Comparison of ENCODE assay signal across 25 mouse cellular contexts in the genomic region with DNA sequence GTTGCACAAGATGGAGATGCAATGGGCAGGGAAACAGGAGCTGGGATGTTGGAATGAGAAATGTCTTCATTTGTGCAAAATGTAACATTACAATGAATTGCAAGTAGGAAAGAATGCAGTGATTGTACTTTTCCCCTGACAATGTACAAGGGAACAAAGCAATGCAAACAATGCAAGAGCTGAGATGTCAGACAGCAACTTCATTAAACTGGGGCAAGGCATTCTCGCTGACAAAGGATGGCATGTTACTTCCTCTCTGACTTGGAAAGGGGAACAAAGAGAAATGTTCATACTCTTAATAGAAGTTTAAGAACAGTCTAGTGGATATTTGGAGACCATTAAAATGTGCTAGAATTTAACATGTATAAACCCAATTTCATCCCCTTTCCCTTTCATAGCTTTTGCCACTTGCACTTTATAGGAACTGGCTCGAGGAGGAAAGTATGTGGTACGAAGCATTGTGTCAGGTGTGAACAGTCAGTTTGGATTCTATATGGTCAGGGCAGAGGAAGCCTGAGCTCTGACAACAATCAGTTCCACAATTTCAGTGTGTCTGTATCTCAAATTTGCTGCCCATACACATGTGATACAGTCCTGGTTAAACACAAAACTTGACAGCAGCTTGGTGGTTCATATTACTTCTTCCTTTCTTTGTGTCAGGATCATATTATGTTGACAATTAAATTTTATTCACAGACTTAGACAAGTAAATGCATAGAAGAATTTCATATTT.
A peak's percentile ranks its signal among the peaks of the same experiment; 100 is the strongest.
DNase-seq lines count a peak whose midpoint lies in the region; ATAC-seq and TF ChIP-seq lines count a peak whose summit lies in the region.
"Had no signal": no experiment of that assay in that cellular context is flagged by ENCODE, and none has a peak within 500 bp of the region (broad histone marks: within the 10 kb centered on the region; RNA-seq: fewer than 3 reads in every experiment).

No protein-coding gene starts in this region.

- no peak overlapping the region for H3K4me2 ChIP-seq in liver, postnatal 0 days (ENCODE audit: low read depth, low read length)
- H3K4me2 ChIP-seq in lung, postnatal 0 days (replicated peaks; ENCODE audit: low read depth, low read length), result no peak overlapping the region
- H3K4me2 ChIP-seq: forebrain, embryonic 15.5 days; heart, embryonic 12.5 days; hindbrain, embryonic 12.5 days; midbrain, embryonic 12.5 days; neural tube, embryonic 15.5 days had no signal

- no peaks in the 10 kb centered on the region for H3K9me3 ChIP-seq in liver, postnatal 0 days (ENCODE audit: low read length)
- no peaks in the 10 kb centered on the region for H3K9me3 ChIP-seq in lung, postnatal 0 days (ENCODE audit: low read length)
- H3K9me3 ChIP-seq: forebrain, embryonic 15.5 days; heart, embryonic 12.5 days; hindbrain, embryonic 12.5 days; limb, embryonic 10.5 days; midbrain, embryonic 12.5 days; neural tube, embryonic 15.5 days had no signal

- no peak for TF ChIP-seq CTCF in liver, postnatal 0 days (IDR thresholded peaks at IDR 0.05; ENCODE audit: low read depth)
- no peak for TF ChIP-seq CTCF in lung, postnatal 0 days (IDR thresholded peaks at IDR 0.05)

- H3K4me3 ChIP-seq in liver, postnatal 0 days (ENCODE audit: low read depth, low read length), result no peak overlapping the region
- H3K4me3 ChIP-seq in lung, postnatal 0 days (ENCODE audit: low read depth, low read length), result no peak overlapping the region
- H3K4me3 ChIP-seq: forebrain, embryonic 15.5 days; heart, embryonic 12.5 days; hindbrain, embryonic 12.5 days; limb, embryonic 10.5 days; midbrain, embryonic 12.5 days; neural tube, embryonic 15.5 days had no signal

- ATAC-seq in common myeloid progenitor, adult 5-6 weeks (replicated peaks; ENCODE audit: low read depth, poor library complexity, severe bottlenecking), result peak; percentile 74
- no peak for ATAC-seq in liver, postnatal 0 days
- no peak for ATAC-seq in lung, postnatal 0 days
- ATAC-seq: inflammation-experienced regulatory T-cells, adult 6 months had no signal

- H3K4me1 ChIP-seq in liver, postnatal 0 days (ENCODE audit: insufficient read depth), result no peaks in the 10 kb centered on the region
- H3K4me1 ChIP-seq in lung, postnatal 0 days (ENCODE audit: insufficient read depth, low read depth, low read length), result no peaks in the 10 kb centered on the region
- H3K4me1 ChIP-seq: heart, embryonic 12.5 days; hindbrain, embryonic 12.5 days; limb, embryonic 10.5 days; midbrain, embryonic 12.5 days; neural tube, embryonic 15.5 days had no signal

- no peak overlapping the region for H3K9ac ChIP-seq in liver, postnatal 0 days (replicated peaks)
- H3K9ac ChIP-seq in lung, postnatal 0 days (replicated peaks; ENCODE audit: low read depth), result no peak overlapping the region
- H3K9ac ChIP-seq: forebrain, embryonic 15.5 days; heart, embryonic 12.5 days; hindbrain, embryonic 12.5 days; midbrain, embryonic 12.5 days; neural tube, embryonic 15.5 days had no signal

- H3K27me3 ChIP-seq in liver, postnatal 0 days (ENCODE audit: insufficient read depth, low read length), result no peaks in the 10 kb centered on the region
- H3K27me3 ChIP-seq in lung, postnatal 0 days (replicated peaks; ENCODE audit: insufficient read depth, low read length), result no peaks in the 10 kb centered on the region
- H3K27me3 ChIP-seq: forebrain, embryonic 15.5 days; heart, embryonic 12.5 days; hindbrain, embryonic 12.5 days; midbrain, embryonic 12.5 days; neural tube, embryonic 15.5 days had no signal

- WGBS in liver, postnatal 0 days (ENCODE audit: insufficient replicate concordance), result 34% methylated on average over 3 of the region's 3 CpGs
- 57% methylated on average over 3 of the region's 3 CpGs for WGBS in lung, postnatal 0 days

- H3K27ac ChIP-seq in liver, postnatal 0 days (ENCODE audit: low read depth), result no peak overlapping the region
- H3K27ac ChIP-seq in lung, postnatal 0 days (ENCODE audit: low read length), result no peak overlapping the region
- H3K27ac ChIP-seq: forebrain, embryonic 15.5 days; hindbrain, embryonic 12.5 days; limb, embryonic 10.5 days; midbrain, embryonic 12.5 days; neural tube, embryonic 15.5 days had no signal

- TF ChIP-seq EP300 in liver, postnatal 0 days (IDR thresholded peaks at IDR 0.05; ENCODE audit: low read depth), result no peak
- TF ChIP-seq EP300 in lung, postnatal 0 days (IDR thresholded peaks at IDR 0.05), result no peak

- no peaks in the 10 kb centered on the region for H3K36me3 ChIP-seq in liver, postnatal 0 days (replicated peaks; ENCODE audit: insufficient read depth, low read length)
- no peaks in the 10 kb centered on the region for H3K36me3 ChIP-seq in lung, postnatal 0 days (ENCODE audit: insufficient read depth, low read length)
- H3K36me3 ChIP-seq: forebrain, embryonic 15.5 days; heart, embryonic 12.5 days; hindbrain, embryonic 12.5 days; limb, embryonic 10.5 days; midbrain, embryonic 12.5 days; neural tube, embryonic 15.5 days had no signal

- peak; percentile 11 for DNase-seq in A20 (ENCODE audit: low read depth, low spot score)
- DNase-seq in MEL-GATA-1-ER (ENCODE audit: extremely low read depth, low read depth), result peak; percentile 22
- peak; percentile 8 for DNase-seq in mesoderm, embryonic 11.5 days (ENCODE audit: low read depth, low spot score)
- no peak for DNase-seq in left cerebral cortex, adult 8-10 months (ENCODE audit: low spot score in 2 of 2)
- DNase-seq in liver, postnatal 0 days, result no peak
- no peak for DNase-seq in lung, postnatal 0 days (ENCODE audit: low spot score)
- DNase-seq: adrenal gland, postnatal 36 days; cerebellum, adult 11-12 months; cerebellum, postnatal 10 days; embryo, embryonic 11 days; gastrocnemius, postnatal 14 days; heart, postnatal 10 days; kidney, adult 18-20 months; layer of hippocampus, adult 9-11 months; liver; lung, adult 18-20 months; lung, postnatal 4 days had no signal

Comparison
In these comparisons a context has a peak if more than half of its experiments do, and no peak if none do; other contexts are left out.
1. DNase-seq: peak in A20 (single experiment), MEL-GATA-1-ER (single experiment) and mesoderm, embryonic 11.5 days (single experiment); none in left cerebral cortex, adult 8-10 months (0 of 2), liver, postnatal 0 days (single experiment) and lung, postnatal 0 days (single experiment).